Mouse (Mus musculus) stomach, postnatal 0 days (tissue): ENCODE data around the gene Lyzl4. TPM values are rescaled to one million over a fixed set of nuclear protein-coding genes. Genes with fewer than 3 reads are reported as not detected.

Experiments
- ATAC-seq: fragments of 200-750 bp; cut with Nextera tagmentation; 2 replicates; pipeline ENCODE4 v1.8.0; 2017; ENCODE audit not compliant: low FRiP score, low TSS enrichment
- DNase-seq: peaks from one replicate; pipeline ENCODE4 v3.0.0-alpha.2; 2016; ENCODE audit warnings: low spot score
- H3K27ac ChIP-seq: fragments of 300-500 bp; sonication (generic); replicated peaks from 2 replicates; pipeline ENCODE4 v1.5.1; 2014; ENCODE audit warnings: mild to moderate bottlenecking, control low read depth
- H3K27me3 ChIP-seq: fragments of 300-500 bp; sonication (generic); 2 replicates; pipeline ENCODE4 v1.6.1; 2014; ENCODE audit warnings: low read length; ENCODE audit not compliant: control insufficient read depth, insufficient read depth
- H3K36me3 ChIP-seq: fragments of 300-500 bp; sonication (generic); 2 replicates; pipeline ENCODE4 v1.6.1; 2014; ENCODE audit warnings: low read length, mixed read lengths; ENCODE audit not compliant: control insufficient read depth, insufficient read depth
- H3K4me1 ChIP-seq: fragments of 300-500 bp; sonication (generic); replicated peaks from 2 replicates; pipeline ENCODE4 v1.6.1; 2014; ENCODE audit warnings: antibody characterized with exemption; ENCODE audit not compliant: control insufficient read depth, insufficient read depth
- H3K4me2 ChIP-seq: fragments of 300-500 bp; sonication (generic); replicated peaks from 2 replicates; pipeline ENCODE4 v1.6.1; 2014; ENCODE audit warnings: low read depth, mild to moderate bottlenecking, control low read depth, moderate library complexity
- H3K4me3 ChIP-seq: fragments of 300-500 bp; sonication (generic); 2 replicates; pipeline ENCODE4 v1.5.1; 2014; ENCODE audit warnings: low read depth, low read length, control low read depth
- H3K9ac ChIP-seq: fragments of 300-500 bp; sonication (generic); 2 replicates; pipeline ENCODE4 v1.6.1; 2014; ENCODE audit warnings: mild to moderate bottlenecking, low read length, control low read depth, mixed read lengths
- H3K9me3 ChIP-seq: fragments of 300-500 bp; sonication (generic); 2 replicates; pipeline ENCODE4 v1.6.1; 2016; ENCODE audit warnings: low read length; ENCODE audit not compliant: control insufficient read depth
- CTCF ChIP-seq: IDR thresholded peaks from 2 replicates; pipeline ENCODE4 v1.5.1; 2016; ENCODE audit warnings: antibody characterized with exemption, low read depth, mild to moderate bottlenecking, moderate library complexity
- EP300 ChIP-seq: optimal IDR thresholded peaks from 2 replicates; pipeline ENCODE3; 2016; ENCODE audit warnings: antibody characterized with exemption
- WGBS: fragments of 180-500 bp; shearing (Covaris S2); extraction: QIAGEN DNeasy Blood & Tissue Kit; methylation state at CpG from one replicate; pipeline ENCODE4 v1.1.7; 2014; 5-methylcytosine and 5-hydroxymethylcytosine counted together
- polyA plus RNA-seq: library from polyadenylated mRNA; unstranded; fragments of >200 nt; fragmentation: Nextera tagmentation; extraction: Ambion mirVana; gene quantifications from 2 replicates; pipeline ENCODE4 v1.2.1, GENCODE M21; 2015

The Lyzl4 gene
- polyA plus RNA-seq, 1 experiment from 2014 or later = 0.15 TPM

GRCm38 (mm10) chr9:121663467-121663866, 21.6 kb upstream of the Lyzl4 start:
- TF ChIP-seq CTCF (no peak), EP300 (no peak)
- Histone ChIP-seq H3K9me3 (no peaks in the 10 kb centered on the region), H3K27me3 (no peaks in the 10 kb centered on the region), H3K27ac (no peak overlapping the region), H3K36me3 (no peaks in the 10 kb centered on the region), H3K4me3 (no peak overlapping the region), H3K4me2 (no peak overlapping the region), H3K4me1 (no peaks in the 10 kb centered on the region), H3K9ac (no peak overlapping the region)
- ATAC-seq (no peak), DNase-seq (no peak)
- WGBS = 70% methylated on average over 6 of the region's 6 CpGs

GRCm38 (mm10) chr9:121659791-121660190, 17.9 kb upstream of the Lyzl4 start:
- Histone ChIP-seq H3K9me3 (no peaks in the 10 kb centered on the region), H3K4me2 (no peak overlapping the region), H3K9ac (no peak overlapping the region), H3K27ac (no peak overlapping the region), H3K4me3 (no peak overlapping the region), H3K27me3 (no peaks in the 10 kb centered on the region), H3K36me3 (no peaks in the 10 kb centered on the region), H3K4me1 (no peaks in the 10 kb centered on the region)
- no peak for ATAC-seq
- DNase-seq = no peak
- TF ChIP-seq CTCF (no peak), EP300 (no peak)
- 75% methylated on average over 7 of the region's 7 CpGs for WGBS

- Histone ChIP-seq H3K9me3 (no peaks in the 10 kb centered on the region), H3K4me3 (no peak overlapping the region), H3K4me2 (no peak overlapping the region), H3K27me3 (no peaks in the 10 kb centered on the region), H3K27ac (no peak overlapping the region), H3K4me1 (no peaks in the 10 kb centered on the region), H3K36me3 (no peaks in the 10 kb centered on the region), H3K9ac (no peak overlapping the region)
- ATAC-seq (no peak), DNase-seq (no peak)
- WGBS = 54% methylated on average over 7 of the region's 7 CpGs
- TF ChIP-seq EP300 (no peak), CTCF (no peak)
Measured at GRCm38 (mm10) chr9:121658248-121658647, 16.4 kb upstream of the Lyzl4 start.

GRCm38 (mm10) chr9:121657143-121657542, 15.2 kb upstream of the Lyzl4 start:
- TF ChIP-seq EP300 (no peak), CTCF (no peak)
- Histone ChIP-seq H3K4me2 (no peak overlapping the region), H3K9ac (no peak overlapping the region), H3K27me3 (no peaks in the 10 kb centered on the region), H3K4me1 (no peaks in the 10 kb centered on the region), H3K4me3 (no peak overlapping the region), H3K36me3 (no peaks in the 10 kb centered on the region), H3K9me3 (no peaks in the 10 kb centered on the region), H3K27ac (no peak overlapping the region)
- ATAC-seq (no peak), DNase-seq (no peak)
- WGBS = 62% methylated on average over 13 of the region's 13 CpGs

- Histone ChIP-seq H3K4me1 (no peaks in the 10 kb centered on the region), H3K9me3 (no peaks in the 10 kb centered on the region), H3K4me2 (no peak overlapping the region), H3K36me3 (no peaks in the 10 kb centered on the region), H3K4me3 (no peak overlapping the region), H3K27me3 (no peaks in the 10 kb centered on the region), H3K9ac (no peak overlapping the region), H3K27ac (no peak overlapping the region)
- ATAC-seq (no peak), DNase-seq (no peak)
- TF ChIP-seq EP300 (no peak), CTCF (no peak)
- WGBS = 82% methylated on average over 5 of the region's 5 CpGs
Measured at GRCm38 (mm10) chr9:121656322-121656721, 14.4 kb upstream of the Lyzl4 start.

GRCm38 (mm10) chr9:121653668-121654067, 11.8 kb upstream of the Lyzl4 start:
- H3K27ac ChIP-seq = no peak overlapping the region
- ATAC-seq (no peak), DNase-seq (no peak)
- H3K4me2 ChIP-seq = no peak overlapping the region
- no peaks in the 10 kb centered on the region for H3K27me3 ChIP-seq
- no peaks in the 10 kb centered on the region for H3K9me3 ChIP-seq
- no peak overlapping the region for H3K4me3 ChIP-seq
- 93% methylated on average over 10 of the region's 10 CpGs for WGBS
- no peaks in the 10 kb centered on the region for H3K36me3 ChIP-seq
- H3K9ac ChIP-seq = no peak overlapping the region
- TF ChIP-seq CTCF (no peak), EP300 (no peak)
- no peaks in the 10 kb centered on the region for H3K4me1 ChIP-seq
